ENCODE assay signal across 7 mouse cellular contexts in the genomic region with DNA sequence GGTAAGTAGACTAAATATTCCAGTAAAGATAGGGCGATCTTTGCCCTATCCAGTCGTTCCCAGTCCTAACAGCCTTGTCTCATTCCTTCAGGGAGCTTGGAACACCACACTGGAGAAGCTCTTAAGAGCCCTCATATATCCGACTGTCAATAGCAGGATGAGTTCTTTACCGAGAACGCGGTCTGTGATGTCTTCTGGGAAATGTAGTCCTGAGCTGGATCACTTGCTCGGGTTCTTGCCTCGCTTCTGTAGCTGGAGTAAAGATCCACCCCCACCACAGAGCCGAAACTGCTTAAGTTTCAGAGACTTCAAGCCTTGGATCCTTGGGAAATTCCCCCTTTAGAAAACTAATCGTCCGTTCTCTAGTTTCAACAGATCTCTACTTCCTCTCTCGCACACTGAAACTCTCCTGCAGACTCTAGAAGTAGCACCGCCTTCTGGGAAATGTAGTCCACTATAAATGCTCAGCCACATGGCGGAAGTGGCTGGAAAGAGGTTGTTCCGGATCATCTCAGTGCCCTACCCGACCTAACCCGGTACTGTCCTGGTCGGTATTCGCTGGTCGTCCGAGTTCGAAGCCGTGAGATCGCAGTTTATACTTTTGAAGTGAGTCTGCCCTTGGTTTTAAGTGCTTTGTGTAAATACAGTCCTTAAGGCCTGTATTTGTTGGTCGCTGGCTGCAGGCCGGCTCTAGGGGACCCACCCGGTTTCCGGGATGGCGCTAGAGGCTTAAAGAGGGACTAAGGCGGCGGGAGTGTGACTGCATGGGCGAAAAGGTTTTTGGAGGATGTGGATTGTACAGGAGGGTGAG. TPM values are rescaled to one million over a fixed set of nuclear protein-coding genes. Genes with fewer than 3 reads are reported as not detected.
DNase-seq lines count a peak whose midpoint lies in the region; ATAC-seq lines count a peak whose summit lies in the region.

A gene (plus strand): TSS at position 463 of the 811 bp plus-strand sequence.

- H3K9ac ChIP-seq in embryonic facial prominence, embryonic 11.5 days (replicated peaks; ENCODE audit: low read length): peak within 1 kb of the TSS; percentile 66
- H3K9ac ChIP-seq in midbrain, embryonic 13.5 days (replicated peaks): peak within 1 kb of the TSS; percentile 74

- WGBS in embryonic facial prominence, embryonic 11.5 days: 0% methylated on average over 32 of the region's 32 CpGs
- WGBS in limb, embryonic 10.5 days: under 1% methylated on average over 32 of the region's 32 CpGs
- WGBS in midbrain, embryonic 13.5 days: under 1% methylated on average over 32 of the region's 32 CpGs

- H3K36me3 ChIP-seq in embryonic facial prominence, embryonic 11.5 days (replicated peaks; ENCODE audit: control insufficient read depth, insufficient read depth, low read depth, low read length): no peaks in the 10 kb centered on the region
- H3K36me3 ChIP-seq in limb, embryonic 10.5 days: peaks cover 24% of the 10 kb centered on the region
- peaks cover 12% of the 10 kb centered on the region for H3K36me3 ChIP-seq in midbrain, embryonic 13.5 days

- no peaks in the 10 kb centered on the region for H3K4me1 ChIP-seq in embryonic facial prominence, embryonic 11.5 days (ENCODE audit: control insufficient read depth, insufficient read depth, low read length)
- peaks cover 12% of the 10 kb centered on the region for H3K4me1 ChIP-seq in limb, embryonic 10.5 days
- peaks cover 22% of the 10 kb centered on the region for H3K4me1 ChIP-seq in midbrain, embryonic 13.5 days (replicated peaks)

- H3K4me2 ChIP-seq in embryonic facial prominence, embryonic 11.5 days (ENCODE audit: low read depth, low read length): peak within 1 kb of the TSS; percentile 80
- peak within 1 kb of the TSS; percentile 73 for H3K4me2 ChIP-seq in midbrain, embryonic 13.5 days (replicated peaks)

- peak within 1 kb of the TSS; percentile 68 for H3K4me3 ChIP-seq in embryonic facial prominence, embryonic 11.5 days (ENCODE audit: low read depth, low read length)
- H3K4me3 ChIP-seq in limb, embryonic 10.5 days: peak within 1 kb of the TSS; percentile 78
- H3K4me3 ChIP-seq in midbrain, embryonic 13.5 days (replicated peaks): peak within 1 kb of the TSS; percentile 79

- ATAC-seq in embryonic facial prominence, embryonic 11.5 days (replicated peaks; ENCODE audit: insufficient number of reproducible peaks, low FRiP score, low TSS enrichment, low read depth): peak; percentile 91
- ATAC-seq in granulocyte monocyte progenitor cell, adult 5-6 weeks (replicated peaks; ENCODE audit: poor library complexity, severe bottlenecking): peak; percentile 92
- peak; percentile 96 for ATAC-seq in midbrain, embryonic 13.5 days

- H3K9me3 ChIP-seq in embryonic facial prominence, embryonic 11.5 days (replicated peaks; ENCODE audit: control insufficient read depth, low read length): no peaks in the 10 kb centered on the region
- H3K9me3 ChIP-seq in limb, embryonic 10.5 days (replicated peaks): no peaks in the 10 kb centered on the region
- H3K9me3 ChIP-seq in midbrain, embryonic 13.5 days: no peaks in the 10 kb centered on the region

- H3K27ac ChIP-seq in embryonic facial prominence, embryonic 11.5 days (replicated peaks; ENCODE audit: low read depth, low read length): peak within 1 kb of the TSS; percentile 48
- peak within 1 kb of the TSS; percentile 88 for H3K27ac ChIP-seq in limb, embryonic 10.5 days
- H3K27ac ChIP-seq in midbrain, embryonic 13.5 days: peak within 1 kb of the TSS; percentile 77

- DNase-seq in adrenal gland, postnatal 14 days: peak; percentile 89
- DNase-seq in embryonic facial prominence, embryonic 11.5 days (ENCODE audit: low spot score): peak; percentile 96
- peak; percentile 95 for DNase-seq in kidney, adult 11 months
- DNase-seq in limb, embryonic 10.5 days (ENCODE audit: low spot score): peak; percentile 83
- DNase-seq in spleen, adult 12 weeks (ENCODE audit: low spot score): peak; percentile 76

- no peaks in the 10 kb centered on the region for H3K27me3 ChIP-seq in embryonic facial prominence, embryonic 11.5 days (ENCODE audit: control insufficient read depth, insufficient read depth, low read length)
- no peaks in the 10 kb centered on the region for H3K27me3 ChIP-seq in limb, embryonic 10.5 days (ENCODE audit: low read depth, poor library complexity, severe bottlenecking)
- no peaks in the 10 kb centered on the region for H3K27me3 ChIP-seq in midbrain, embryonic 13.5 days

RNA-seq across cellular contexts. Expression of the gene that starts here (rescaled TPM):
- total RNA-seq in adrenal gland, postnatal 14 days (2021): 14.6 and 15.4 TPM in 2 replicates
- 15.3 and 15.9 TPM in 2 replicates for polyA plus RNA-seq in embryonic facial prominence, embryonic 11.5 days (2014; fragmentation: Nextera tagmentation; extraction: Ambion mirVana)
- total RNA-seq in granulocyte monocyte progenitor cell, adult 5-6 weeks (2014; fragmentation: Nextera tagmentation): 13.8 and 16.9 TPM in 2 replicates
- 19.3 and 21.4 TPM in 2 replicates for total RNA-seq in granulocyte monocyte progenitor cell, adult 5-6 weeks (2017)
- polyA plus RNA-seq in limb, embryonic 10.5 days (2016; fragmentation: Nextera tagmentation; extraction: Ambion mirVana): 8.7 and 12.4 TPM in 2 replicates
- 17.7 and 19.0 TPM in 2 replicates for polyA plus RNA-seq in midbrain, embryonic 13.5 days (2015; fragmentation: Nextera tagmentation; extraction: Ambion mirVana)

Comparison
In these comparisons a context has a peak if more than half of its experiments do, and no peak if none do; other contexts are left out.
1. Peak in every context shown above with its lines: DNase-seq, ATAC-seq, H3K4me3 ChIP-seq and H3K27ac ChIP-seq.